Mouse (Mus musculus): ENCODE results near the gene C1ql4.

- TF ChIP-seq CTCF (IDR thresholded peaks at IDR 0.05; ENCODE audit: extremely low read depth, insufficient read length, insufficient replicate concordance, low read depth, low read length) (no peak), POLR2A (IDR thresholded peaks at IDR 0.05; ENCODE audit: low read depth, low read length) (no peak)
Observed at GRCm38 (mm10) chr15:99098493-99098861, 10.9 kb upstream of the C1ql4 start.

Measured in small intestine, adult 2 months (tissue).